Mouse (Mus musculus) layer of hippocampus, adult 9-10 months (tissue): ENCODE measurements around the gene Srl.
"Not testable (repeated sequence)": the region's sequence is repeated elsewhere in the genome, so short reads cannot be mapped to it uniquely, and the experiment has no call there.

Experiments used
- DNase-seq: peaks from one replicate; pipeline ENCODE4 v3.0.0; 2022; ENCODE audit warnings: low spot score

Srl gene

DNA sequence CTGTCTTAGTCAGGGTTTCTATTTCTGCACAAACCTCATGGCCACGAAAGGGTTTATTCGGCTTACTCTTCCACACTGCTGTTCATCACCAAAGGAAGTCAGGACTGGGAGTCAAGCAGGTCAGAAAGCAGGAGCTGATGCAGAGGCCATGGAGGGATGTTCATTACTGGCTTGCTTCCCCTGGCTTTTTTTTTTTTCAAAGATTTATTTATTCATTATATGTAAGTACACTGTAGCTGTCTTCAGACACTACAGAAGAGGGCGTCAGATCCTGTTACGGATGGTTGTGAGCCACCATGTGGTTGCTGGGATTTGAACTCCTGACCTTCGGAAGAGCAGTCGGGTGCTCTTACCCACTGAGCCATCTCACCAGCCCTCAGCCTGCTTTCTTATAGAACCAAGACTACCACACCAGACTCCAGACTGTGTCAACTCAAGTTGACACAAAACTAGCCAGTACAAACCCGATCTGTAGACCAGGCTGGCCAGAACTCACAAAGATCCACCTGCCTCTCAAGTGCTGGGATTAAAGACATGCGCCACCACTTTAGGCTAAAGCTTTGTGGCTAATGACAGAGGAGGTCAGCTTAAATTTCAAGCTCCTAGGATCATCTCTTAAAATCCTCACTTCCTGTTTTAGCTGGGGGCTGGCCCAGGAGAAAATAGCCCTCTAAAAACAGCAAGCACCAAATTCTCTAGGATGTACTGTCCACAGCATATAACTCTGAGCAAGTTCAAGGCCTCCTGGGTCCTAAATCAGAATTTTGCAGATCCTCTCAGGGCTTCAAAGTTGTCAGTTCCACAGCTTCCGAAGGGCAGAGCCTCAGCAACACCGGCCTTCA lies 67.4 kb downstream of the Srl start:
- not testable (repeated sequence) for DNase-seq

DNA sequence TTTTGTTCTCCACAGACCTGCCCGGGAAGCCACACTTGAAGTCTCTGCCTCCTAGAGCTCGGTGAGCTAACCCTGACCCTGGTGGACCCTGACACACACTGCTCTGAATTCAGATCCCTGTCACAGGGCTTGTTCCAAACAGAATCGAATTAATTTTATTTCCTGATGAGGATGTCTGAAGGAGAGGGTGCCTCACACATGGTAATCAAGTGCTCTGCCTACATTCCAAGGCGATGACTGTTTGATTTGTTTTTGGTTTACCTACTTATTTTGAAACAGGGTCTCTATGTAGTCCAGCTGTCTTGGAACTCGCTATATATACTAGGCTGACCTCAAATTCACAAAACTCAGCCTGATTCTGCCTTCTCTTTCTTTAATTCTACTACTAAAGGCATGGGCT lies 68.4 kb downstream of the Srl start:
- DNase-seq: no peak

DNA sequence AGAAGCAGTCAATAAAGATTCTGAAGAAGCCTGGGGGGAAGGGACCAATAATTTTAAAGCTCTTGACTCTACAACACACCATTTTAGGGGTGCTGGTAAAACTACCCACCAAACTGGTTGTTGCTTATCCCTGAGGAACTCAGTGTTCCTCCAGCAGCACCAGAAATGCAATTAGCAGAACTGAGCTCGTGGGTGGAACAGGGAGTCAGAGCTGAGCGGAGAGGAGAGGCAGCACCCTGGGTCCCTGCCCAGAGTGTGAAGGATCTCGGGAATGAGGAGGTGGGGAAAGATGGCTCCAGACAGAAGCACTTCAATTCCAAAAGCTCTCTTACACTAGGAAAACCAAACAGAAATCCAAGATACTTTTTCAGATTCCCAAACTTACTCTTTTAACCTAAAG lies 68.9 kb downstream of the Srl start:
- DNase-seq: no peak

DNA sequence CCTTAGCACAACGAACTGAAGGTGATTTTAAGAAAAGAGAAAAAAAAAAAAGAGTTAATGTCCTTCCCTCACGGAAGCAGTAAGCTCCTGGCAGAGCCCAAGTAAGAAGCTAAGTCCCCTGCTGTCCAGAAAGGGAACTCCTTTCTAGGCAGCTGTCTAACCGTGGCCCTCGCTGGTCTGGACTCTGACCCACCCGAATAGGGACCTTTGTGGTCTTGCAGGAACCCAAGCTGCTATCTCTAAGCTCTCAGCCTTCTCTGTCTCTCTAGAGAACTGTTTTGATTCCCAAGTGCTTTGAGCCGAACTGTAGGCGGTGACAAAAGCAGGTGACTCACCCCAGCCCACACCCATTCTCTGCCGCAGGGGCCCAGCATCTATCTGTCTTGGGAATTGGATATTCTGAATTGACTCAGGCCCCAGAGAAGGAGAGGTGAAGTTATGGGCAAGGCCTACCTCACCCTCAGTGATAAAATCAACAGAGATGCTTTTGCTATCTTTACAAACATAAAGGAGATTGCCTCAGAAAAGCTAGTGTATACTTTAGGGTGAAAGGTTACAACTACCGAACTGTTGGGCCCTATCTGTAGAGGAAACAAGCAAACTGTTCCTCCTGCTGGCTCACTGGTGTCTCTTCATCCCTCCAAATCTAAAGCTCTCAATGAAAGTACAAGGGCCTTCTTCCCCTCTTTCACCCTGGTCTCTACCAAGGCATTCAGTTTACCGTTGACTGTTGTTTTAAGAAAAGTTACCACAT lies 71.8 kb downstream of the Srl start:
- no peak for DNase-seq

DNA sequence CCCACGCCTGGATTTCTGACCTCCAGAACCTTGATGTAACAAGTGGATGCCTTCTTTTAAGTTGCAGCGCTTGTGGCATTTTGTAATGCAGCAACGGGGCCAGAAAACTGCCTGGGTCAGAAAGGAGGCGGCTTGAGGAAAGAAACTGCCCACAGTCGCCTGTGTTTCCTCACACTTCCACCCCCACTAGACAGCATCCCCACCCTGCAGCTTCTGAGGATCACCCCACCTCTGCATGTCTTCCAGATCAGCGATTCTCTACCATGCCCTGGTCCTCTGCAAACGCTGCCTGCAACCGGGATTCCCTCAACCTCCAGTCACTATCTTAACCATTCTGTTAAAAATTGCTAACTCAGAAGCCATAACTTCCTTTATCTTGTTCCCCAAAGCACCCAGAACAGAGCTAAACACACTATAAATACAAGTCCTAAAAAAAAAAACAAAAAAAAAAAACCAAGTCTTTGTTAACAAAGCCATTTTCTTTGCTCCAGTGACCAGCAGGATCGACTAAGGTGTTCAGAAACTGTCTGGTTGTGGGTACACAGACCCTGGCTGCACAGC lies 77.0 kb downstream of the Srl start:
- DNase-seq: no peak

DNA sequence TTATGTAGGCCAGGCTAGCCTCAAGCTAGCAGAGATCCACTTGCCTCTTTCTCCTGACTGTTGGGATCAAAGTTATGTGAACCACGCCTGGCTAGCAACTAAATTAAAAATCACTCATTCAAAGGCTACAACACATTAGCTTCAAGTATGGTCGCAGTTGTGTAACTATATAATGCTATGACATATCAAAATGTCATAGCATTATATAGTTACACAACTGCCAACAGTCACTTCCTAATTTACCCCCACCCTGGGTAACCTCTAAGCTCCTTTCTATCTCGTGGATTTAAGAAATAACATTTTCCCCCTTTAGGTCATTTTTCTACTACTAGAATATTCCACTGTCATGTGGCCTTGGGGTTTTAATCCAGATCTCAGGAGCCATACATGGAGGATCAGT lies 83.7 kb downstream of the Srl start:
- DNase-seq: no peak

DNA sequence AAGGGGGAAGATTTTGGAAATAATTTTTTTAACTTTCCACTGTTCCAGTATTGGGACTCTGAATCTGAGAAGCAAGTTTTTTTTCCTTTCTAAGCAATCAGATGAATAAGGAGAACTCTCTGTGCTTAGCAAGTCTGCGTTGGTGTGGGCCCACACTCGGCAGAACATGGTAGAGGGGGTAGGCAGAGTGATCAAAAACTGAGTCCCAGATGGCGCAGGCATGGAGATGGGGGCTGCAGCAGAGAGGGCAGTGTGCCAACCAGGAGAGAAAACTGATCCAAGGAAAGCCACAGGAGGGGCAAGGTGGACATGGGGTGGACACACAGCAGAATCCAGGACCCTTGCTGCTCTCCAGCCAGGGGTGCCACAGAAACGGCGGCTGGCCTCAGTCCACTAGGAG lies 85.2 kb downstream of the Srl start:
- DNase-seq: no peak

DNA sequence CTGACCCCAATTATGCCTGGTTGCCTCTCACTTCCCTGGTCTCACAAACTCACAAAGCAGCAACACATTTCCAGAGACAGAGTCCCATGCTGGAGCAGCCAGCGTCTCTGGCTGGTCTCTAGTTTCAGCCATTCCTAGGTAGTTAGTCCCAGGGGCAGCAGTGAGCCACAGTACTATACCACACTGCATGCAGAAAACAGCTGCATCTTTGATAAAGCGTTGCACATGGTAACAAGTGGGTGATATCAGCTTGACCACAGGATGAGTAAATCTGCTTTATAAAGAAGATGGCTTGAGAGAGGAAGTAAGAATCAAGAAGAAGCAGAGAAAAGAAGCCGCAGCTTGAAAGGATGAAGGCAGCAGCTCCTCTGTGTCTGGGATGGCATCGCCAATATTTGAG lies 85.9 kb downstream of the Srl start:
- DNase-seq: no peak

DNA sequence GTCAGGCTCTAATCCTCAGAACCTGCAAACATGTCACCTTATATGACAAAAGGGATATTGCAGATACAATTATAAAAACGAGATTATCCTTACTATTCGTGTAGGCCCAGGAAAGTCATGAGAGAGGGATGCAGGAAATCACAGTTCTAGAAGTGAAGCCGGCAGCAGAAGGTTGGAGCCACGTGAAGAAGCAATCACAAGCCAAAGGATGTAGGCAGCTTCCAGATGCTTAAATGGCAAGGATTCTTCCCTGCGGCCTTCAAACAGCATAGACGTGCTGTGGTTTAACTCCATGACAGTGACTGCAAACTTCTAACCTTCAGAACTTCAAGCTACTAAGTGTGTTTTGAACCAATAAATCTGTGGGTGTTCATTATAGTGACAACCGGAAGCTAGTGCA lies 87.1 kb downstream of the Srl start:
- DNase-seq: no peak

DNA sequence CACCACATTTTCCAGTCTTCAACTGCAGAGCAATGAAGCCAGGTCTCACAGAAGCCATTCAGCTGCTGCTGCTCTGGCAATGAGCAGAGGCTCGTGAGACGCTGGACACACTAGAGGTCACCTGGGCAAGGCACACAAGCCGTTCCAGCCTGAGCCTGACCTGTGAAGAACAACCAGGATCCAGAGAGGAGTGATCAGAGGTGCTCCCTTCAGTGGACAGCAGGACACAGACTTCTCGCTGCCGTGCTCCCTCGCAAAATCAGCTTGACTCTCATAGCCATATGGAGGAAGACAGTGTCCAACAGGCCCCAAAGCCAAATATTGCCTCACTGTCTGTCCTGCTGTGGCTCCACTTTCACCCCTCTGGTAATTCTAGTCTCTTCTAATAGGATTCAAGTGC lies 92.2 kb downstream of the Srl start:
- DNase-seq: no peak

DNA sequence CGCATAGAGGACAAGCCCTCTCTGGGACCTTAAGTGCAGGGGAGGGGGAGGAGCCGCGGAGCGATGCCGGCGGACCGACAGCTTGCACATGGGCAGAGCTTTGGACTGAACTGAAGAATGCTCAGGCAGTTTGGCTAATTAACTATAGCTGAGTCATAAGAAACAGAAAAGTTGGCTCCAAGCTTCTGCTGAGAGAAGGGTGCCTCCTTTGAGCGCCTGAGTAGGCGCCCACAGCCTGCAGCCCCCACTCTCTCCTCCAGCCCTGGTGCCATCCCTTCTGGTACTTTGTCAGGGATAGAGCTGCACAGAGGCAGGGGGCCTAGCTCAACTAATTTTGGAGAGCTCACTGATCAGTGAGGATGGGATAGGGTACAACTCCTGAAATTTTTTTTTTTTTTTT lies 93.4 kb downstream of the Srl start:
- no peak for DNase-seq

DNA sequence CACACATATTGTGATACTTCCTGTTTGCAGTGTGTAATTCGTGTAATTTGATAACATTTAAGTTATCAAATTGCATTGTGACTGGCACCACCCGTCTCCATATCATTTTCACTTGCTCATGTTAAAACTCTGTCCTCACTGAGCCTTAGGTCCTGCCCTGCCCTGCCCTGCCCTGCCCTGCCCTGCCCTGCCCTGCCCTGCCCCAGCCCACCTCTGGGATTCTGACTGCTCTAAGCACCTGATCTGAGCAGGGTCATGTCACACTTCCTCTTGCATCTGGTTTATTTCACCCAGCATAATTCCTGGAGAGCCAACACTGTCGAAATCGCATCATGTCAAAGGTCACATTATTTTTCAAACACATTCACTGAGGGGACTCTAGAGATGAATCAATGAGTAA lies 95.2 kb downstream of the Srl start:
- no peak for DNase-seq

DNA sequence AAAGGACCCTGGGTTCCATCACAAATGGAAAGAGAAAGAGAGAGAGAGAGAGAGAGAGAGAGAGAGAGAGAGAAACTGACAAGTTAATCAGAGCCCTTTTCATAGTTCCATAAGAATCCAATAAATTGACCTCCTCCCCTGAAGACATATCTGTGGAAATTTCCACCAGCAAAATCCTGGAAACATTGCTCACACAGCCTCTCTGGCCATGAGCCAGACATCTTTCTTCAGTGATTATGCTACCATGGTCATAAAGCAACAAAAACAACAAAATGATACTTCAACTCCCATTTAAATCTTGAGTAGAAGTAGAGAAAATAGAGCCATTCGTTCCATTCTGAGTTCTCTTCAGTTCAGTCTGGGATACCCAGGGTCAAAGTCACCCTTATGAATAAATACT lies 97.2 kb downstream of the Srl start:
- no peak for DNase-seq

DNA sequence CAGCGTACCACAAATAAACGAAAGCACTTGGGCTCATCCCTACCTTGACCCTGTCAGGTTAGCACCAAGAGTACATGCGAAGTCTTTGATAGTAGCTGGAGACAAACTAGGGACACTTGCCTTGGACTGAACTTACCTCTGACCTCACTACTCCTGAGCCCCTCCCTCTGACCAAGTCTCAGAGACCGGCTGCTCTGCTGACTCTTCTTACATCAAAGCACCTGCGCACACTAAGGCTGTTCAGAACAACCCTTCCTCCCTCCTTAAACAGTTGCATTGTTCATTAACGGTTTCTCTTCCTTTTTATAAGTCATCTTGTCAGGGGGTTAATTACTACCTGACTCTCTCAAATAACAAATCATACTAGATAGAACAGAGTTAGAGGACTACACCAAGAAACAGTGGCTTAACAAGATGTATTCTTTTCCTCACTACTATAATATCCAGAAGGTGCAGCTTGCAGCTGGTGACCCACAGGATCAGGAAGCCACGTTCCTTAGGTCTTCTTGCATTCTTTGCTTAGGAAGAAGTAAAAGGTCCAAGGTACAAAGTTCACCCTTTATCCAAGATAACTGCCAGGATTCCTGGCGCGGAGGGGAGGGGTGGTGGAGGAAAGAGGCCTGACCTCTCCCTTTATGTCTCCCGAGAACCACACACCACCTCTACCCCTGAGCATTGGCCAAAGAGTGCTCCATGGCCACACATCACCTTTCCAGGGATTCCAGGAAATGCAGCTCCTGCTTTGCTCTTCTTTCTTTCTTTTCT lies 102.1 kb downstream of the Srl start:
- DNase-seq: no peak

DNA sequence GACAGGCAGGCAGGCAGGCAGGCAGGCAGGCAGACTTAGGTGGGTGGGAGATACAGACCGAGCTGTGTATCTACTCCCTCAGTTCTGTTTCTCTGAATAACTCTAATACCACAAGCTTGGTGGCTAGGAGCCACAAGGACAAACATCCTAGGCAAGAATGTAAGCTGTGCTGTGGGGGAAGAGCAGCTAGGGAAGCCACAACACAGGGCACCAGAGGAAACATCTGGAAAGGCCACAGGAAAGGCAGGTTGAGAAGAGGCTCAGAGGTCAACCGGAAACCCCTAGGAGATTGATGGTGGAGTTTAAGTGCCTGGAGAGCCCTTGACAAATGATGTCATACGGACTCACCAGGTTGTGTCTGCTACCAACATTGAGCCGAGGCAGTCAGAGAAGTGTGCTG lies 104.9 kb downstream of the Srl start:
- DNase-seq: no peak

DNA sequence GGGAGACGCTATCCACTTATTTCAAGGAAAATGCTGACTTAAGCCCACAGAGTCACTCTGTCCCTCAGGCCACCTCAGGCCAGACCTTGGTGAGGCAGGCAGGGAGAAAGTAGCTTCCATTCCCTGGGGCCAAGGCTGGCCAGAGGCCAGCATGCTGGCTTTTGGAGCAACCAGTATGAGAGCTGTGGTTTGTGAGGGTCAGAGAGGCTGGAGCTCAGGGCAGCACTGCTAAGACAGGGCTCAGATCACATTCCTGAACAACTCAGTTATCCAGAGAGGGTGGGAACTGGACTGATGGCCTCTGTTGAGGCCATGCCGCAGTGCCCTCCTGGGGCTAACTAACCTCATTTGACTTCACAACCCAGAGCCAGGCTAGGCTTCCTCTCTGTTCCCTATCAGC lies 106.2 kb downstream of the Srl start:
- no peak for DNase-seq

DNA sequence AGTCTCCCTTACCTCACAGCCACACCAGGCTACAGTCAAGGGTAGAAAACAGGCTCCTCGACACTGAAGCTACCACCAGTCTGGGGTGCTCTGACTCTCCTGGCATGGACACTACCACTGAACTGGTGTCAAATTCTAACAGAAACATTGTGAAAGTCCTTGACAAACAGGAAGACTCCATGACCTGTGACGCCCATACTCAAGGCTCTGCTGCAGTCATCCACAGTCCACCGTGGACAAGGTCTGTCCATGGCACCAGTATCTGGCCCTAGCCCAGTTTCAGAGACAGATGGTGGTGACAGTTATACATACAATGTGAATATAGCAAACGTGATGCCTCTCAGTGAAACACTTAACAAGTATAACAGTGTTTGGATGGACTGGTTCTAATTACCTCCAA lies 109.8 kb downstream of the Srl start:
- no peak for DNase-seq

DNA sequence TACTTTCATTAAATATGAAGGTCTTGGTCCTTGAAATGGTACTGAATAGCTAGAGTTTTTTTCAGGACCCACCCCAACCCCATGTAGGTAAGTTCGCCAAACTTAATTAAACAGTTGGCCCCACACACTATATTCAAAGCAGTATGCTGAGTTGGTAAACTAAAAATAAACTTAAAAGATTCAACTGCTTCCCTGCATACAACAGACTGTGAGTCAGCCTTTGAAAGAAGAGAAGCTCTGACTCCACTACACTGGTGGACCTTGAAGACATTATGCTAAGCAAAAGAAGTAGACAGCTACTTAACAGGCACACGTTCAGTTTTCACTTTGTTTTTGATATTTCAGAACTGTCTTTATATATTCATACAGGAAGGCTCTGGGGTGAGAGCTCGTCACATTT lies 110.6 kb downstream of the Srl start:
- DNase-seq: no peak

DNA sequence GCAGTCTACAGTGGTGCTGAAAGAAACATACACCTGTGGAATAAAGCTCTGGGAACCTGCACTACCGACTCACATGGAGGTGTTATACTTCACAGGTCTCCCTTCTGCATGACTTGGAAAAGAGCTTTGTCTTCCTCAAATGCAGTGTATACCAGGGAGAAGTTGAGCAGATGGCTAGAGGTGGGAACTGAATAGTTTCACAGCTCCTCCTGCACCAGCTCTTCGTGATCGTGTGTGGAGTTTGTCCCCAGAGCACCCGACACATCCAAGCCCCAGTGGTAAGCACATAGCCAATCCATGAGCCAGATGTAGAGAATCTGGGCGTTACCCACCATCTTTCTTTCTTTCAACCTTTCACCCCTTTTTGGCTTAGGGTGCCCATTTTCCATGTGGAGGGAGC lies 111.4 kb downstream of the Srl start:
- no peak for DNase-seq
